Mouse (Mus musculus) spleen, embryonic (tissue): ENCODE data around the gene Med19.

ENCODE experiments used
- CTCF ChIA-PET: fragments of 350-600 bp; sonication (Branson Sonifier 250); formaldehyde crosslinking; loops from one replicate; lab custom pipeline; 2022; lab: Charles Lee

Med19 gene

GRCm38 (mm10) chr2:84677968-84678880 is at the start of gene Med19, which contains the start of gene Gm28635:
Gene Med19 (plus strand): TSS chr2:84678402.
Gene Gm28635 (minus strand): TSS chr2:84678041.
- CTCF ChIA-PET, result interaction anchor here (1.0 kb wide), 1 partner anchor 32 kb away, joined by 3 read pairs; no protein-coding TSS in a partner anchor

- CTCF ChIA-PET, result no interaction called here
These were observed 46.2 kb upstream of the Med19 start for GRCm38 (mm10) chr2:84632001-84632400.

- CTCF ChIA-PET, result no interaction called here
These were observed 45.2 kb upstream of the Med19 start for GRCm38 (mm10) chr2:84632999-84633398.

- CTCF ChIA-PET, result interaction anchor here (0.6 kb wide), 1 partner anchor 12 kb away, joined by 3 read pairs; no protein-coding TSS in a partner anchor
These were observed 44.2 kb upstream of the Med19 start for GRCm38 (mm10) chr2:84634006-84634405.

- CTCF ChIA-PET, result interaction anchor here (0.5 to 0.6 kb wide), 2 partner anchors 20 to 164 kb away, joined by 3 to 4 read pairs; partner anchors contain the start of gene Ube2l6
These were observed 43.2 kb upstream of the Med19 start for GRCm38 (mm10) chr2:84634934-84635482.

GRCm38 (mm10) chr2:84635611-84636010 is 42.6 kb upstream of the Med19 start:
- CTCF ChIA-PET, result interaction anchor here (0.6 kb wide), 1 partner anchor 20 kb away, joined by 3 read pairs; no protein-coding TSS in a partner anchor

- CTCF ChIA-PET, result no interaction called here
These were observed 41.9 kb upstream of the Med19 start for GRCm38 (mm10) chr2:84636231-84636741.

GRCm38 (mm10) chr2:84637452-84638165 is 40.6 kb upstream of the Med19 start:
- CTCF ChIA-PET, result no interaction called here

GRCm38 (mm10) chr2:84638428-84639220 is 39.6 kb upstream of the Med19 start:
- CTCF ChIA-PET, result interaction anchor here (0.8 kb wide), 1 partner anchor 11 kb away, joined by 3 read pairs; no protein-coding TSS in a partner anchor

GRCm38 (mm10) chr2:84640833-84641232 is 37.4 kb upstream of the Med19 start:
- CTCF ChIA-PET, result interaction anchor here (0.5 kb wide), 1 partner anchor 586 kb away, joined by 9 read pairs; no protein-coding TSS in a partner anchor

- CTCF ChIA-PET, result interaction anchor here (0.5 kb wide), 1 partner anchor 89 kb away, joined by 7 read pairs; no protein-coding TSS in a partner anchor
These were observed 32.1 kb upstream of the Med19 start for GRCm38 (mm10) chr2:84646138-84646537.

GRCm38 (mm10) chr2:84647051-84647568 is 31.1 kb upstream of the Med19 start:
- CTCF ChIA-PET, result no interaction called here

GRCm38 (mm10) chr2:84648369-84648768 is 29.8 kb upstream of the Med19 start:
- CTCF ChIA-PET, result no interaction called here

GRCm38 (mm10) chr2:84649674-84650073 is 28.5 kb upstream of the Med19 start:
- CTCF ChIA-PET, result interaction anchor here (1.0 kb wide), 1 partner anchor 10 kb away, joined by 3 read pairs; no protein-coding TSS in a partner anchor

- CTCF ChIA-PET, result interaction anchor here (0.7 kb wide), 1 partner anchor 76 kb away, joined by 3 read pairs; no protein-coding TSS in a partner anchor
These were observed 27.6 kb upstream of the Med19 start, which contains the start of gene Ctnnd1 for GRCm38 (mm10) chr2:84650464-84651195. Gene Ctnnd1 (minus strand): TSS chr2:84650765.

GRCm38 (mm10) chr2:84653354-84653753 is 24.8 kb upstream of the Med19 start:
- CTCF ChIA-PET, result interaction anchor here (0.7 kb wide), 1 partner anchor 36 kb away, joined by 3 read pairs; no protein-coding TSS in a partner anchor

GRCm38 (mm10) chr2:84655864-84656263 is 22.3 kb upstream of the Med19 start:
- CTCF ChIA-PET, result interaction anchor here (0.6 to 0.8 kb wide), 5 partner anchors 20 to 353 kb away, joined by 3 read pairs; no protein-coding TSS in a partner anchor

GRCm38 (mm10) chr2:84658806-84659205 is 19.4 kb upstream of the Med19 start, which contains the start of gene Btbd18:
Gene Btbd18 (plus strand): TSS chr2:84659079.
- CTCF ChIA-PET, result interaction anchor here (0.6 kb wide), 1 partner anchor 84 kb away, joined by 8 read pairs; the partner anchor contains the start of gene Gm19426

GRCm38 (mm10) chr2:84660253-84660652 is 17.9 kb upstream of the Med19 start:
- CTCF ChIA-PET, result interaction anchor here (1.0 kb wide), 1 partner anchor 9 kb away, joined by 5 read pairs; no protein-coding TSS in a partner anchor
